Mouse (Mus musculus) naive thymus-derived CD4-positive, alpha-beta T cell, adult 5 months (primary cell): Measurements from ENCODE around the gene 4930412O13Rik. TPM values are rescaled to one million over a fixed set of nuclear protein-coding genes. Genes with fewer than 3 reads are reported as not detected.

ENCODE experiments used
- polyA plus RNA-seq: library from polyadenylated mRNA; unstranded; fragments of 100-300 nt; shearing (Covaris generic); gene quantifications from one replicate; pipeline ENCODE4 v1.2.1, GENCODE M21; 2017

The 4930412O13Rik gene
- not detected for polyA plus RNA-seq

GRCm38 (mm10) chr2:9881051-9881591, at the start of gene 4930412O13Rik:
4930412O13Rik (plus strand) TSS chr2:9881252.

GRCm38 (mm10) chr2:9888913-9889650, 8.0 kb downstream of the 4930412O13Rik start, which contains the start of gene 9230102O04Rik:
9230102O04Rik (minus strand) TSS chr2:9889540.

GRCm38 (mm10) chr2:9889651-9890183, 8.7 kb downstream of the 4930412O13Rik start, which contains the start of gene Gata3:
Gata3 (minus strand) TSS chr2:9890034.

Other genes with a start within 250 kb of the 4930412O13Rik start
- not detected for gene 9230102O04Rik, start 8.3 kb downstream of the 4930412O13Rik start, polyA plus RNA-seq
- gene Gata3, start 8.8 kb downstream of the 4930412O13Rik start, polyA plus RNA-seq: 39.9 TPM
- 30.4 TPM for gene Taf3, start 167.3 kb downstream of the 4930412O13Rik start, polyA plus RNA-seq
- 334 TPM for gene Atp5c1, start 199.3 kb downstream of the 4930412O13Rik start, polyA plus RNA-seq
- 53.2 TPM for gene Kin, start 199.3 kb downstream of the 4930412O13Rik start, polyA plus RNA-seq